In genomic region chr9:20890411-20890810, GRCm38 (mm10) we compare ENCODE assay signal across 26 mouse cellular contexts. TPM values are rescaled to one million over a fixed set of nuclear protein-coding genes. Genes with fewer than 3 reads are reported as not detected.
DNase-seq lines count a peak whose midpoint lies in the region; ATAC-seq and TF ChIP-seq lines count a peak whose summit lies in the region.
"Had no signal": no experiment of that assay in that cellular context is flagged by ENCODE, and none has a peak within 500 bp of the region (broad histone marks: within the 10 kb centered on the region; RNA-seq: fewer than 3 reads in every experiment).

No protein-coding gene starts in this region.

- peak overlapping the region; percentile 14 for H3K4me3 ChIP-seq in megakaryocyte, embryonic 14.5 days (replicated peaks)
- peak overlapping the region; percentile 100 for H3K4me3 ChIP-seq in G1E (ENCODE audit: low read depth, low read length)
- peak overlapping the region; percentile 98; the same call in 1 of the 2 replicates for H3K4me3 ChIP-seq in limb, embryonic 10.5 days
- H3K4me3 ChIP-seq in liver, embryonic 16.5 days (ENCODE audit: low read depth, low read length): no peak overlapping the region
- H3K4me3 ChIP-seq in heart, embryonic 10.5 days: no peak overlapping the region
- H3K4me3 ChIP-seq: hindbrain, embryonic 15.5 days; midbrain, embryonic 12.5 days; neural tube, embryonic 13.5 days had no signal

- H3K4me2 ChIP-seq in liver, embryonic 16.5 days (ENCODE audit: low read depth, low read length): 0 out of 2 replicates have a peak overlapping the region, but pooled peaks have one; percentile 92
- H3K4me2 ChIP-seq: forebrain, embryonic 13.5 days; hindbrain, embryonic 15.5 days; midbrain, embryonic 12.5 days had no signal

- DNase-seq in G1E (ENCODE audit: low spot score): no peak
- no peak for DNase-seq in limb, embryonic 10.5 days (ENCODE audit: low spot score)
- no peak for DNase-seq in heart, embryonic 10.5 days (ENCODE audit: low spot score)
- DNase-seq in adrenal gland, adult 8-10 months: no peak
- DNase-seq in heart, adult 18-20 months: no peak
- DNase-seq: adrenal gland, postnatal 36 days; B cell, adult 2 months; cerebellum, postnatal 14 days; gastrocnemius, postnatal 25 days; heart, postnatal 4 days; kidney, adult 11 months; kidney, postnatal 14 days; lung, adult 18-20 months had no signal

- H3K9ac ChIP-seq in liver, embryonic 16.5 days (ENCODE audit: low read depth, low read length): no peak overlapping the region
- H3K9ac ChIP-seq: forebrain, embryonic 13.5 days; heart, embryonic 12.5 days; hindbrain, embryonic 15.5 days; limb, embryonic 12.5 days; midbrain, embryonic 12.5 days; neural tube, embryonic 13.5 days had no signal

- H3K36me3 ChIP-seq in megakaryocyte, embryonic 14.5 days (replicated peaks; ENCODE audit: low read length): peaks cover 62% of the 10 kb centered on the region
- H3K36me3 ChIP-seq in G1E (replicated peaks): peaks cover 63% of the 10 kb centered on the region
- peaks cover 63% of the 10 kb centered on the region for H3K36me3 ChIP-seq in limb, embryonic 10.5 days
- H3K36me3 ChIP-seq in liver, embryonic 16.5 days (ENCODE audit: control insufficient read depth, insufficient read depth): peaks cover 56% of the 10 kb centered on the region
- H3K36me3 ChIP-seq in heart, embryonic 10.5 days: peaks cover 62% of the 10 kb centered on the region

- WGBS in limb, embryonic 10.5 days: 91% methylated on average over 5 of the region's 5 CpGs
- 86% methylated on average over 5 of the region's 5 CpGs for WGBS in liver, embryonic 16.5 days (ENCODE audit: insufficient replicate concordance)
- WGBS in heart, embryonic 10.5 days: 89% methylated on average over 5 of the region's 5 CpGs

- H3K27ac ChIP-seq in limb, embryonic 10.5 days: no peak overlapping the region
- H3K27ac ChIP-seq in liver, embryonic 16.5 days (ENCODE audit: low read length): peak overlapping the region; percentile 39
- no peak overlapping the region for H3K27ac ChIP-seq in heart, embryonic 10.5 days
- H3K27ac ChIP-seq: forebrain, embryonic 13.5 days; hindbrain, embryonic 15.5 days; limb, embryonic 12.5 days; macrophage; midbrain, embryonic 12.5 days; neural tube, embryonic 13.5 days had no signal

- H3K9me3 ChIP-seq in megakaryocyte, embryonic 14.5 days: no peaks in the 10 kb centered on the region
- no peaks in the 10 kb centered on the region for H3K9me3 ChIP-seq in G1E (replicated peaks)
- H3K9me3 ChIP-seq in limb, embryonic 10.5 days (replicated peaks): no peaks in the 10 kb centered on the region
- H3K9me3 ChIP-seq in liver, embryonic 16.5 days (replicated peaks; ENCODE audit: control insufficient read depth, low read length): no peaks in the 10 kb centered on the region
- no peaks in the 10 kb centered on the region for H3K9me3 ChIP-seq in heart, embryonic 10.5 days
- H3K9me3 ChIP-seq: forebrain, embryonic 13.5 days; heart, embryonic 12.5 days; hindbrain, embryonic 15.5 days; limb, embryonic 12.5 days; midbrain, embryonic 12.5 days; neural tube, embryonic 13.5 days had no signal

- H3K27me3 ChIP-seq in megakaryocyte, embryonic 14.5 days (replicated peaks): no peaks in the 10 kb centered on the region
- no peaks in the 10 kb centered on the region for H3K27me3 ChIP-seq in G1E (ENCODE audit: insufficient read depth, low read length)
- no peaks in the 10 kb centered on the region for H3K27me3 ChIP-seq in limb, embryonic 10.5 days (ENCODE audit: low read depth, poor library complexity, severe bottlenecking)
- H3K27me3 ChIP-seq in liver, embryonic 16.5 days (ENCODE audit: control insufficient read depth, insufficient read depth, low read depth, low read length): no peaks in the 10 kb centered on the region
- no peaks in the 10 kb centered on the region for H3K27me3 ChIP-seq in heart, embryonic 10.5 days (ENCODE audit: insufficient read depth, poor library complexity, severe bottlenecking)
- H3K27me3 ChIP-seq: CH12.LX; forebrain, embryonic 13.5 days; heart, embryonic 12.5 days; hindbrain, embryonic 15.5 days; limb, embryonic 12.5 days; midbrain, embryonic 12.5 days; neural tube, embryonic 13.5 days had no signal

- H3K4me1 ChIP-seq in megakaryocyte, embryonic 14.5 days: peaks cover 65% of the 10 kb centered on the region
- H3K4me1 ChIP-seq in G1E (ENCODE audit: insufficient read depth, low read depth, low read length): peaks cover 65% of the 10 kb centered on the region
- peaks cover 18% of the 10 kb centered on the region for H3K4me1 ChIP-seq in limb, embryonic 10.5 days
- H3K4me1 ChIP-seq in liver, embryonic 16.5 days (ENCODE audit: control insufficient read depth, low read depth, low read length): peaks cover 24% of the 10 kb centered on the region
- peaks cover 8% of the 10 kb centered on the region for H3K4me1 ChIP-seq in heart, embryonic 10.5 days

- ATAC-seq in megakaryocyte, adult 5-6 weeks (ENCODE audit: poor library complexity, severe bottlenecking): no peak
- ATAC-seq in G1E (ENCODE audit: extremely low read depth, insufficient number of reproducible peaks, low FRiP score, poor library complexity, severe bottlenecking): no peak
- no peak for ATAC-seq in liver, embryonic 16.5 days (ENCODE audit: low read depth)
- ATAC-seq: forebrain, embryonic 13.5 days; inflammation-experienced regulatory T-cells, adult 6 months; lung, postnatal 0 days had no signal

- TF ChIP-seq CTCF in G1E (IDR thresholded peaks at IDR 0.05; ENCODE audit: low read depth, low read length): no peak

RNA-seq across cellular contexts. Expression of gene Ppan, which starts 2.4 kb away (rescaled TPM):
- 84.5 and 137 TPM in 2 replicates for polyA plus RNA-seq in megakaryocyte, embryonic 14.5 days (2012; ENCODE audit: insufficient read depth, low replicate concordance)
- total RNA-seq in megakaryocyte, adult 5-6 weeks (2015): 5.7 and 7.8 TPM in 2 replicates
- total RNA-seq in megakaryocyte, adult 5-6 weeks (2017): 27.5 and 32.2 TPM in 2 replicates
- total RNA-seq in G1E (2014; fragmentation: Nextera tagmentation) (40.3 and 47.7 TPM in 2 replicates), G1E (2017) (66.9 and 71.7 TPM in 2 replicates)
- polyA plus RNA-seq in G1E (2012): 297 and 313 TPM in 2 replicates
- 103 and 121 TPM in 2 replicates for polyA plus RNA-seq in limb, embryonic 10.5 days (2016; fragmentation: Nextera tagmentation; extraction: Ambion mirVana)
- 42.9 and 46.2 TPM in 2 replicates for polyA plus RNA-seq in liver, embryonic 16.5 days (2015; fragmentation: Nextera tagmentation; extraction: Ambion mirVana)
- polyA plus RNA-seq in heart, embryonic 10.5 days (2016; fragmentation: Nextera tagmentation; extraction: Ambion mirVana): 66.0 and 95.8 TPM in 2 replicates
- 10 to 100 TPM; 27.8 to 43.1 (median 35.8) TPM for total RNA-seq in adrenal gland, adult 8-10 months (2022)
- 1 to 10 TPM; 5.5 to 7.4 TPM for total RNA-seq in heart, adult 18-20 months (2021)

RNA-seq across cellular contexts. Expression of gene Eif3g, which starts 8.0 kb away (rescaled TPM):
- polyA plus RNA-seq in megakaryocyte, embryonic 14.5 days (2012; ENCODE audit: insufficient read depth, low replicate concordance): 300 and 342 TPM in 2 replicates
- total RNA-seq in megakaryocyte, adult 5-6 weeks (2015): 88.4 and 102 TPM in 2 replicates
- 79.0 and 80.6 TPM in 2 replicates for total RNA-seq in megakaryocyte, adult 5-6 weeks (2017)
- total RNA-seq in G1E (2014; fragmentation: Nextera tagmentation): 198 and 222 TPM in 2 replicates
- 173 and 175 TPM in 2 replicates for total RNA-seq in G1E (2017)
- polyA plus RNA-seq in G1E (2012): 475 and 545 TPM in 2 replicates
- polyA plus RNA-seq in limb, embryonic 10.5 days (2016; fragmentation: Nextera tagmentation; extraction: Ambion mirVana): 415 and 453 TPM in 2 replicates
- polyA plus RNA-seq in liver, embryonic 16.5 days (2015; fragmentation: Nextera tagmentation; extraction: Ambion mirVana): 149 and 161 TPM in 2 replicates
- 327 and 389 TPM in 2 replicates for polyA plus RNA-seq in heart, embryonic 10.5 days (2016; fragmentation: Nextera tagmentation; extraction: Ambion mirVana)
- 100 to 1,000 TPM; 152 to 182 (median 170) TPM for total RNA-seq in adrenal gland, adult 8-10 months (2022)
- total RNA-seq in heart, adult 18-20 months (2021): 100 to 1,000 TPM; 114 to 116 TPM

RNA-seq across cellular contexts. Expression of gene Angptl6, which starts 10.9 kb away (rescaled TPM):
- polyA plus RNA-seq in megakaryocyte, embryonic 14.5 days (2012; ENCODE audit: insufficient read depth, low replicate concordance): 4.7 and 5.1 TPM in 2 replicates
- total RNA-seq in megakaryocyte, adult 5-6 weeks (2015): 0.62 and 1.3 TPM in 2 replicates
- total RNA-seq in megakaryocyte, adult 5-6 weeks (2017): 0.11 and 0.57 TPM in 2 replicates
- total RNA-seq in G1E (2014; fragmentation: Nextera tagmentation) (1.2 and 5.1 TPM in 2 replicates), G1E (2017) (0.66 and 0.93 TPM in 2 replicates)
- 2.4 and 3.1 TPM in 2 replicates for polyA plus RNA-seq in G1E (2012)
- polyA plus RNA-seq in limb, embryonic 10.5 days (2016; fragmentation: Nextera tagmentation; extraction: Ambion mirVana): 2.4 and 2.9 TPM in 2 replicates
- polyA plus RNA-seq in liver, embryonic 16.5 days (2015; fragmentation: Nextera tagmentation; extraction: Ambion mirVana): 8.8 and 10.0 TPM in 2 replicates
- polyA plus RNA-seq in heart, embryonic 10.5 days (2016; fragmentation: Nextera tagmentation; extraction: Ambion mirVana): 3.5 and 7.2 TPM in 2 replicates
- total RNA-seq in adrenal gland, adult 8-10 months (2022): 1 to 10 TPM; 2.7 to 4.8 (median 3.2) TPM
- total RNA-seq in heart, adult 18-20 months (2021): 1 to 10 TPM; 4.3 to 4.4 TPM

RNA-seq across cellular contexts. Expression of gene A230050P20Rik, which starts 22.0 kb away (rescaled TPM):
- 39.0 and 51.7 TPM in 2 replicates for polyA plus RNA-seq in megakaryocyte, embryonic 14.5 days (2012; ENCODE audit: insufficient read depth, low replicate concordance)
- 1.5 and 2.3 TPM in 2 replicates for total RNA-seq in megakaryocyte, adult 5-6 weeks (2015)
- 1.4 and 2.6 TPM in 2 replicates for total RNA-seq in megakaryocyte, adult 5-6 weeks (2017)
- not detected in 2 replicates for total RNA-seq in G1E (2014; fragmentation: Nextera tagmentation)
- total RNA-seq in G1E (2017): 0.05 TPM in 1 of 2 replicates, not detected in the other
- polyA plus RNA-seq in G1E (2012): 0.04 and 0.05 TPM in 2 replicates
- 1.7 and 1.8 TPM in 2 replicates for polyA plus RNA-seq in limb, embryonic 10.5 days (2016; fragmentation: Nextera tagmentation; extraction: Ambion mirVana)
- 4.4 and 6.7 TPM in 2 replicates for polyA plus RNA-seq in liver, embryonic 16.5 days (2015; fragmentation: Nextera tagmentation; extraction: Ambion mirVana)
- 2.5 and 3.0 TPM in 2 replicates for polyA plus RNA-seq in heart, embryonic 10.5 days (2016; fragmentation: Nextera tagmentation; extraction: Ambion mirVana)
- 10 to 100 TPM; 17.8 to 48.3 (median 32.4) TPM for total RNA-seq in adrenal gland, adult 8-10 months (2022)
- 1 to 10 TPM; 3.9 to 4.0 TPM for total RNA-seq in heart, adult 18-20 months (2021)

Comparison
In these comparisons a context has a peak if more than half of its experiments do, and no peak if none do; other contexts are left out.
1. H3K4me3 ChIP-seq: peak in megakaryocyte, embryonic 14.5 days (single experiment), G1E (single experiment) and limb, embryonic 10.5 days (single experiment); none in liver, embryonic 16.5 days (single experiment) and heart, embryonic 10.5 days (single experiment).